Mouse (Mus musculus): ENCODE measurements around the gene Phgdh.

DNA sequence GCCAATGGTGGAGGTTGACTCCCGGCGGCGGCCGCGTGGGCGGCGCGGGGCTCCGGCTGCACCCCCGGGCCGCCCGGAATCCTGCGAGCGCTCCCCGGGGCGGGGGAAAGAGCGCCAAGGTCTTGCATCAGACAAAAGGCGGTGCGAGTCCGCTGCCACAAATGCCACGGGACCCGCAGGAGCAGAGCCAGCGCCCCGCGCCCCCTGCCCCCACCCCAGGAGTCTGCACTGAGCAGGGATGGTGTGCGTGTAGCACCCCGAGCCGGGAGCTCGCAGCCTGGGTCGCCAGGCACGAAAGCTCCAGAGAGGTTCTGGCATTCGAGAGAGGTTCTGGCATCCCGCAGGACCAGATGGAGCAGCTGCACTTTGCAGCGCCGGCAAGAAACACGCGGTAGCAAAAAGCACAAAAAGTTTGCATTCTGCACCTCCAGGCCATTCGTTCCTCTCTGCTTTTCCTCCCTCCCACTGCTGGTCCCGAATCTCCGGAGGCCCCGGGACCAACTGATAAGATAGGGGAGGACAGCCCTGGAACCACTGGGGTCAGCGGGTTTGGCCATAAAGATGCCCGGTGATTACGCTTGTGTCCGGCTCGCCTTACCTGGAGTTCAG, 589 bp downstream of the Phgdh start:
- no peak for TF ChIP-seq CTCF (IDR thresholded peaks at IDR 0.05; ENCODE audit: extremely low read depth, insufficient read depth, low read length)
- TF ChIP-seq POLR2A (IDR thresholded peaks at IDR 0.05; ENCODE audit: extremely low read depth, insufficient read depth, low read length) = no peak

Data from cortical plate, adult 2 months (tissue).